Mouse (Mus musculus): ENCODE data around the gene Sv2a.

GRCm38 (mm10) chr3:96179531-96179930, 1.4 kb upstream of the Sv2a start:
- TF ChIP-seq CTCF (IDR thresholded peaks at IDR 0.05; ENCODE audit: insufficient read depth, low read length), result no peak
- no peak for TF ChIP-seq POLR2A (IDR thresholded peaks at IDR 0.05; ENCODE audit: borderline replicate concordance, extremely low read depth, low read depth, low read length)
